Mouse (Mus musculus) bone marrow macrophage, adult 2 months (primary cell): ENCODE data around the gene Stxbp6.

Experiments
- CTCF ChIP-seq: IDR thresholded peaks from 2 replicates; pipeline ENCODE4 v1.5.1; 2012; ENCODE audit warnings: low read depth, mild to moderate bottlenecking, low read length, moderate library complexity
- POLR2A ChIP-seq: IDR thresholded peaks from 2 replicates; pipeline ENCODE4 v1.6.1; 2012; ENCODE audit warnings: mild to moderate bottlenecking, low read depth, low read length, borderline replicate concordance

GRCm38 (mm10) chr12:44971477-44971876 is 103.0 kb downstream of the Stxbp6 start:
- TF ChIP-seq CTCF (no peak), POLR2A (no peak)
